Mouse (Mus musculus) stomach, embryonic 15.5 days (tissue): ENCODE data around the gene Foxr1. TPM values are rescaled to one million over a fixed set of nuclear protein-coding genes. Genes with fewer than 3 reads are reported as not detected.

Experiments used
- ATAC-seq: fragments of 200-750 bp; cut with Nextera tagmentation; 2 replicates; pipeline ENCODE4 v1.8.0; 2017; ENCODE audit warnings: low read depth, moderate number of reproducible peaks, moderate TSS enrichment; ENCODE audit not compliant: insufficient read depth, low FRiP score
- H3K27ac ChIP-seq: fragments of 300-500 bp; sonication (generic); 2 replicates; pipeline ENCODE4 v1.5.1; 2015; ENCODE audit warnings: mild to moderate bottlenecking, inconsistent platforms
- H3K27me3 ChIP-seq: fragments of 300-500 bp; sonication (generic); replicated peaks from 2 replicates; pipeline ENCODE4 v1.6.1; 2015; ENCODE audit warnings: inconsistent platforms
- H3K36me3 ChIP-seq: fragments of 300-500 bp; sonication (generic); 2 replicates; pipeline ENCODE4 v1.6.1; 2015; ENCODE audit warnings: inconsistent platforms
- H3K4me1 ChIP-seq: fragments of 300-500 bp; sonication (generic); 2 replicates; pipeline ENCODE4 v1.6.1; 2015; ENCODE audit warnings: inconsistent platforms
- H3K4me2 ChIP-seq: fragments of 300-500 bp; sonication (generic); 2 replicates; pipeline ENCODE4 v1.6.1; 2015; ENCODE audit warnings: mild to moderate bottlenecking, inconsistent platforms
- H3K4me3 ChIP-seq: fragments of 300-500 bp; sonication (generic); replicated peaks from 2 replicates; pipeline ENCODE4 v1.5.1; 2015; ENCODE audit warnings: inconsistent platforms
- H3K9ac ChIP-seq: fragments of 300-500 bp; sonication (generic); 2 replicates; pipeline ENCODE4 v1.6.1; 2015; ENCODE audit warnings: inconsistent platforms
- H3K9me3 ChIP-seq: fragments of 300-500 bp; sonication (generic); 2 replicates; pipeline ENCODE4 v1.6.1; 2016; ENCODE audit warnings: inconsistent platforms
- WGBS: fragments of 180-500 bp; shearing (Covaris S2); methylation state at CpG from one replicate; pipeline ENCODE4 v1.1.7; 2015; 5-methylcytosine and 5-hydroxymethylcytosine counted together
- polyA plus RNA-seq: library from polyadenylated mRNA; unstranded; fragments of >200 nt; fragmentation: Nextera tagmentation; extraction: Ambion mirVana; gene quantifications from 2 replicates; pipeline ENCODE4 v1.2.1, GENCODE M21; 2015

Gene Foxr1
- polyA plus RNA-seq, 1 experiment from 2014 or later = not detected

DNA sequence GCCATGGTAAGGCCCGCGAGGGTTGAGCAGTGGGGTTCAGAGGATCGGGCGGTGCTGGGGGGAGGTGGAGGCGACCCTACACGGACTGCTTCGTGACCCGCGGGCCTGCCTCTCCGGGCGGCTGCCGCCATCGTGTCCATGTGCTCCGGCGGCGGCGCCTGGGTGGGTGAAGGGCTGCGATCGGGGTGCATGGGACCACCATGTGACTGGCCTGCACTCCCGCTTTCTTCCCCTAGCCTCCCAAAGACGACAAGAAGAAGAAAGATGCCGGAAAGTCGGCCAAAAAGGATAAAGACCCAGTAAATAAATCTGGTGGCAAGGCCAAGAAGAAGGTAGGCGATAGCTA, 33.2 kb downstream of the Foxr1 start:
- under 1% methylated on average over 24 of the region's 24 CpGs for WGBS
- ATAC-seq = no peak
- Histone ChIP-seq H3K4me3 (peak overlapping the region; percentile 93), H3K36me3 (peaks cover 43% of the 10 kb centered on the region), H3K4me2 (peak overlapping the region; percentile 63), H3K9ac (peak overlapping the region; percentile 76), H3K27me3 (no peaks in the 10 kb centered on the region), H3K9me3 (no peaks in the 10 kb centered on the region), H3K4me1 (0 out of 2 replicates have a peak, but pooled peaks cover 3% of the 10 kb centered on the region), H3K27ac (peak overlapping the region; percentile 97)

GRCm38 (mm10) chr9:44406906-44407751, 33.8 kb downstream of the Foxr1 start, which contains the start of the genes Rps25 and Trappc4:
TSS of gene Rps25 (plus strand) at chr9:44407139.
TSS of gene Trappc4 (minus strand) at chr9:44407600.
- peak within 1 kb of the TSS; percentile 76 for H3K9ac ChIP-seq
- H3K36me3 ChIP-seq = peaks cover 44% of the 10 kb centered on the region
- WGBS = under 1% methylated on average over 51 of the region's 51 CpGs
- H3K27ac ChIP-seq = peak within 1 kb of the TSS; percentile 97
- peak within 1 kb of the TSS; percentile 93 for H3K4me3 ChIP-seq
- H3K4me2 ChIP-seq = peak within 1 kb of the TSS; percentile 63
- no peaks in the 10 kb centered on the region for H3K9me3 ChIP-seq
- peak; percentile 94 for ATAC-seq
- H3K27me3 ChIP-seq = no peaks in the 10 kb centered on the region
- 0 out of 2 replicates have a peak, but pooled peaks cover 3% of the 10 kb centered on the region for H3K4me1 ChIP-seq

DNA sequence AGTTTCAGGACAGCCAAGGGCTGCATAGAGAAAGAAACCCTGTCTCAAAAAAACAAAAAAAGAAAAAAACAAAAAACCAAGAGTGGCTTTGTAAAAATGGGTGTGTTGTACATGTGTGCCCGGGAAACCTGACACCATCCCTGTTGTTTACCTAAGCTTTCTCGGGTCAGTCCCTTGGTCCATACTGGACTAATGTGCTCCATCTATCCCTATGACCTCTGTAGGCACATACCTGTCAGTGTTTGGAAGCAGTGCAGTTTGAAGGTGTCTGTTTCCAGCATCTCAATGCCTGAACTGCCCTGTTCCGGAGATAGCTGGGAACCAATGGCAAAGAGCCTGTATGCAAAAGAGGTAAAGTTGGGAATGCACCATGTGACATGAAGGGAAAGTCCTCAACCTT, 35.9 kb downstream of the Foxr1 start:
- no peak overlapping the region for H3K27ac ChIP-seq
- no peak overlapping the region for H3K4me3 ChIP-seq
- 0 out of 2 replicates have a peak, but pooled peaks cover 3% of the 10 kb centered on the region for H3K4me1 ChIP-seq
- no peak overlapping the region for H3K4me2 ChIP-seq
- no peaks in the 10 kb centered on the region for H3K9me3 ChIP-seq
- no peak overlapping the region for H3K9ac ChIP-seq
- 50% methylated on average over 3 of the region's 3 CpGs for WGBS
- no peaks in the 10 kb centered on the region for H3K27me3 ChIP-seq
- ATAC-seq = no peak
- H3K36me3 ChIP-seq = peaks cover 48% of the 10 kb centered on the region

DNA sequence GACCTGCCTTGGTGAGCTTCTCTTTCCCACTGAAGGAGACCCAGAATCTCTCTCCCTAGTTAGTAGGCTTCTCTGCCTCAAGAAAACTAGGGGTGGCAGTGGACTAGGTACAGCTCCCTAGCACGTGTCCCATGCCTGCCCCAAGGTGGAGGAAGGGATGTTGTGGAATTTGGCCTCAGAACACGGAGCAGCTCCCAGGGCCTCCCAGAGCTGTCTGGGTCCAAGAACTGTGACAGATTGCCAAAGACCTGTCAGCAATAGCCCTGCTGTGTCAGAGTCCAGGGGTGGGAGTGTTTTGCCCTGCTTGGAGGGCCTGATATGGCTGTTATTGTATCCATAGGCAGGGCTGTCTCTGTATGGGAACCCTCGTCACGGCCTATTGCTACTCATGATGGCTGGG, 39.9 kb downstream of the Foxr1 start:
- H3K36me3 ChIP-seq = peaks cover 42% of the 10 kb centered on the region
- no peak overlapping the region for H3K9ac ChIP-seq
- no peak overlapping the region for H3K4me3 ChIP-seq
- no peak overlapping the region for H3K27ac ChIP-seq
- ATAC-seq = no peak
- no peaks in the 10 kb centered on the region for H3K4me1 ChIP-seq
- 77% methylated on average over 4 of the region's 4 CpGs for WGBS
- no peaks in the 10 kb centered on the region for H3K9me3 ChIP-seq
- H3K27me3 ChIP-seq = no peaks in the 10 kb centered on the region
- no peak overlapping the region for H3K4me2 ChIP-seq

GRCm38 (mm10) chr9:44399795-44400114, 41.2 kb downstream of the Foxr1 start:
- Histone ChIP-seq H3K9ac (no peak overlapping the region), H3K36me3 (peaks cover 37% of the 10 kb centered on the region), H3K27me3 (no peaks in the 10 kb centered on the region), H3K4me2 (no peak overlapping the region), H3K9me3 (no peaks in the 10 kb centered on the region), H3K27ac (no peak overlapping the region), H3K4me1 (no peaks in the 10 kb centered on the region), H3K4me3 (no peak overlapping the region)
- no peak for ATAC-seq
- 89% methylated on average over 6 of the region's 6 CpGs for WGBS

DNA sequence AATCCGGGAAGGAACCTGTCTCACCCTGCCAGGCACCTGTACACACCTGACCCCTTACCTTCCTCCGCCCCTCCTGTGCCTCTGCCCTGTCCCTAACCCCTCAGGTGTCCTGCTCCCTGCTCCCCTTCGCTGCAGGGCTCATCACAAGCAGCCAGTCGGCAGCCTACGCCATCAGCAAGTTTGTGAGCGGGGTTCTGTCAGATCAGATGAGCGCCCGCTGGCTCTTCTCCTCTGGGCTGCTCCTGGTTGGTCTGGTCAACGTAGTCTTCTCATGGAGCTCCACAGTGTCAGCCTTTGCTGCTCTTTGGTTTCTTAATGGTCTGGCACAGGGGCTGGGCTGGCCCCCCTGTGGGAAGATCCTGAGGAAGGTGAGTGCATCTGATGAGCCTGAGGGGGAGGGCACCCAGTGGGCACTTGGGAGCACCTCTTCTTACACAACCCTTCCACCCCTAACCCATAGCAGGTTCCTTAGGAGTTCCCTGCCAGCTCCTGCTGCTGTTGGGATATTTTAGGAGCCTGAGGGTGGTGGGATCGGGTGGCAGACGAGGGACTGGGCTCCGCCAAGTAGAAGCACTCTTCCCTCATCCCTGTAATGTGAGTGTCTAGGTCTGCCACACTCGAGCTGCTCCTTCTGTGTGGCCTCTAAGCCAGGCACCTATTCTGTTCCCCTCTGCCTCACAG, 41.7 kb downstream of the Foxr1 start:
- H3K36me3 ChIP-seq = peaks cover 37% of the 10 kb centered on the region

DNA sequence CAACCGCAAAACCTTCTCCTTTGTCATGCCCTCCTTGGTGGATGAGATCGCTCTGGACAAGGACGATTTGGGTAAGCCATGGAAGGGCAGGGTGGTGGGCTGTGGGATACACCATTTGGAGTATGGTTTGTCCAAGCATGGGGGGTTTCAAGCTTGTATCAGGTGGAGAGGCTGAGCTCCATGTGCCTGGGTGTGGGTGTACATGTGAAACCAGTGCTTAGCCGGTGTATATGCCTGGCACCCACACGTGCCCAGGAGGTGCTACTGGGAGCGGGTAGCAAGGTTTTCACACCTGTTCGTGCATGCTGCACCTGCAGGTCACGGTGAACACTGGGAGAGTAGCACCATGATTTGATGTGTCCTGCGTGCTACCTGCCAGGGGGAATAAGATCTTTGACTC, 42.4 kb downstream of the Foxr1 start:
- Histone ChIP-seq H3K4me1 (no peaks in the 10 kb centered on the region), H3K9ac (no peak overlapping the region), H3K27ac (peak overlapping the region; percentile 41; the same call in 1 of the 2 replicates), H3K4me3 (peak overlapping the region; percentile 66), H3K27me3 (no peaks in the 10 kb centered on the region), H3K4me2 (peak overlapping the region; percentile 79), H3K36me3 (peaks cover 31% of the 10 kb centered on the region), H3K9me3 (no peaks in the 10 kb centered on the region)
- ATAC-seq = no peak
- WGBS = 76% methylated on average over 9 of the region's 9 CpGs

More for the DNA sequence above, 41.7 kb downstream of the Foxr1 start:
- H3K4me3 ChIP-seq = 0 out of 2 replicates have a peak overlapping the region, but pooled peaks have one; percentile 66
- no peak overlapping the region for H3K27ac ChIP-seq
- no peaks in the 10 kb centered on the region for H3K9me3 ChIP-seq
- no peak for ATAC-seq
- no peak overlapping the region for H3K9ac ChIP-seq
- H3K4me1 ChIP-seq = no peaks in the 10 kb centered on the region
- 75% methylated on average over 13 of the region's 13 CpGs for WGBS
- no peak overlapping the region for H3K4me2 ChIP-seq
- no peaks in the 10 kb centered on the region for H3K27me3 ChIP-seq

DNA sequence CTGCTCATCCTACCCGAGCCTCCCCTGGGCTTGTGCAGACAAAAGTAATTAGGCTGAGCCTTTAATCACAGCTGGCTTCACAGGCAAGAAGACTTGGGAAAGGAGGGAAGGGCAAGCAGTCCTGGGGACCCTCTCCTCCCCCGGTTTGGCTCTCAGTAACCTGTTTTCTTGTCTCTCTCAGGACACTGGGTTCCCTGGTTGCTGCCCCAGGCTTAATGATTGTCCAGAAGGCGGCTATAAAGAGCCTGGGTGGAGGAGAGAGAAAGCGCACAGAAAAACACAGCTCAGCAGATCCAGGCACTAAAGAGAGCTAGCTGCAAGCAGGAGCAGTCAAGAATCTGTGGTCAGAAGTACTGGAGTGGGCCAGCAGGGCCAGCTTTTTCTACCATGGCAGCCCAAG, 42.8 kb downstream of the Foxr1 start:
- Histone ChIP-seq H3K27ac (peak overlapping the region; percentile 41), H3K4me2 (peak overlapping the region; percentile 79), H3K27me3 (no peaks in the 10 kb centered on the region), H3K36me3 (peaks cover 27% of the 10 kb centered on the region), H3K4me1 (no peaks in the 10 kb centered on the region), H3K9ac (no peak overlapping the region), H3K9me3 (no peaks in the 10 kb centered on the region), H3K4me3 (peak overlapping the region; percentile 66)
- WGBS = 34% methylated on average over 4 of the region's 4 CpGs
- ATAC-seq = no peak

DNA sequence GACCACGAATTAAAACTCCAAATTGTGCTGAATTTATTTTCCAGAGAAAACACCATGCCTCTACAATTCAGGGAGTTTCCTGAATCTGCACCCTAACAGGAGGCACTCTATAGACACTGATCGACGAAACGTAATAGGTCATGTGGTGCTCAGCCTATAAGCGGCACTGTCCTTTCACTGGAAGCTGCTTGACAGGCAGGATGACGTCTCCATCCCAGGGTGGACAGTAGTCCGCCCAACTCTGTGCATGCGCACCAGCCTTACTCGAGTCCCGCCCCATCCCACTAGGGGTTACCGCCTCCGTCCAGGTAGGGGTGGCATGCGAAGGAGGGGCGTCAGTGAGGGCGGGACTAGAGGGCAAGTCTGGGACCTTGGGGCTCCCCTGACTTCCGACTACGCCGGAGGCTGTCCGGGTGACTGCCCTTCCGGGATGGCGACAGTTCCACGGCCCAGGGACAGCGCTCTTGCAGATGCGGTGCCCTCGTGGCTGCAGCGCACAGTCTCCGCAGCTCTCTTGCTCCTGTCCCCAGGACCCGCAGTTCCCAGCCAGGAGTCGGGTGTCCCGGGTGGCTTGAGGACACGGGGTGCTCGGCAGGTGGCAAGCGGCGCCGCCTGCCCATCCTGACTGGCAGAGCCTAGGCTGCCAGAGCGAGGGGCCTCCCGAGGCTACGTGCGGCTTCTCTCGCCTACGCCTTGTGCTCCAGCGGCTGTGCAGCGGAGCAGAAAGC, 44.1 kb downstream of the Foxr1 start, which contains the start of gene Slc37a4:
Slc37a4 (plus strand) TSS at position 169 of the 728 bp plus-strand sequence.
- Histone ChIP-seq H3K9me3 (no peaks in the 10 kb centered on the region), H3K27me3 (no peaks in the 10 kb centered on the region), H3K27ac (peak within 1 kb of the TSS; percentile 84), H3K4me2 (peak within 1 kb of the TSS; percentile 79), H3K4me3 (peak within 1 kb of the TSS; percentile 66), H3K4me1 (no peaks in the 10 kb centered on the region), H3K36me3 (peaks cover 17% of the 10 kb centered on the region), H3K9ac (peak within 1 kb of the TSS; percentile 71)
- peak; percentile 98 for ATAC-seq
- WGBS = under 1% methylated on average over 43 of the region's 43 CpGs

DNA sequence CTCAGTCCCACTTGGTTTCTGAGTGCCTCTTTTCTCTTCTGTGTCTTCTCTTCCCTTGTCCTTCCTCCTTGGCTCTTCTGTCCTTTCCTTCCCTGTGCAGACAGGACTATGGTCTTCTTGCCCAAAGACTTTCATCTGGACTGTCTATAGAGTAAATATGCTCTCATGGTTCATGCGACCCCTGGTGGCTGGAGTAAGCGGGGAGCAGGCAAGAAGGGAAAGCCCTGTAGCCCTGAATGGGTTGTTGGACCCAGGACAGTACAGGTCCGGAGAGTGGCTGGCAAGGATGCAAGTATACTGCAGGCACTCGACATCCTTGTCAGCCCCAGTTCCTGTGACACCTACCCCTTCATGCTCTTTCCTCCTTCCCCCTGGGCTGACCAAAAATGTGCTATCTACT, 49.5 kb downstream of the Foxr1 start:
- no peak overlapping the region for H3K9ac ChIP-seq
- H3K36me3 ChIP-seq = peaks cover 38% of the 10 kb centered on the region
- 35% methylated on average over 4 of the region's 4 CpGs for WGBS
- no peak overlapping the region for H3K27ac ChIP-seq
- no peaks in the 10 kb centered on the region for H3K4me1 ChIP-seq
- H3K27me3 ChIP-seq = no peaks in the 10 kb centered on the region
- no peak overlapping the region for H3K4me3 ChIP-seq
- H3K9me3 ChIP-seq = no peaks in the 10 kb centered on the region
- H3K4me2 ChIP-seq = no peak overlapping the region
- peak; percentile 30 for ATAC-seq

- Histone ChIP-seq H3K36me3 (peaks cover 59% of the 10 kb centered on the region), H3K9ac (no peak overlapping the region), H3K4me3 (no peak overlapping the region), H3K27me3 (no peaks in the 10 kb centered on the region), H3K4me2 (no peak overlapping the region), H3K4me1 (no peaks in the 10 kb centered on the region), H3K27ac (no peak overlapping the region), H3K9me3 (no peaks in the 10 kb centered on the region)
- 64% methylated on average over 8 of the region's 8 CpGs for WGBS
- no peak for ATAC-seq
Observed at GRCm38 (mm10) chr9:44389273-44389672, 51.7 kb downstream of the Foxr1 start.
